Mouse (Mus musculus) midbrain, embryonic 12.5 days (tissue): Measurements from ENCODE around the gene Gzmn. TPM values are rescaled to one million over a fixed set of nuclear protein-coding genes. Genes with fewer than 3 reads are reported as not detected.
"Not testable (repeated sequence)": the region's sequence is repeated elsewhere in the genome, so short reads cannot be mapped to it uniquely, and the experiment has no call there.

Source experiments
- ATAC-seq: fragments of 200-750 bp; cut with Nextera tagmentation; 2 replicates; pipeline ENCODE4 v1.8.0; 2017; ENCODE audit warnings: low read depth, moderate TSS enrichment, moderate library complexity; ENCODE audit not compliant: low FRiP score
- H3K27ac ChIP-seq: fragments of 300-500 bp; sonication (generic); replicated peaks from 2 replicates; pipeline ENCODE4 v1.5.1; 2016; ENCODE audit warnings: mild to moderate bottlenecking
- H3K27me3 ChIP-seq: fragments of 300-500 bp; sonication (generic); 2 replicates; pipeline ENCODE4 v1.6.1; 2016; ENCODE audit warnings: mild to moderate bottlenecking
- H3K36me3 ChIP-seq: fragments of 300-500 bp; sonication (generic); 2 replicates; pipeline ENCODE4 v1.6.1; 2016
- H3K4me1 ChIP-seq: fragments of 300-500 bp; sonication (generic); 2 replicates; pipeline ENCODE4 v1.6.1; 2016
- H3K4me2 ChIP-seq: fragments of 300-500 bp; sonication (generic); replicated peaks from 2 replicates; pipeline ENCODE4 v1.6.1; 2016; ENCODE audit warnings: mild to moderate bottlenecking, moderate library complexity
- H3K4me3 ChIP-seq: fragments of 300-500 bp; sonication (generic); 2 replicates; pipeline ENCODE4 v1.5.1; 2016; ENCODE audit warnings: mild to moderate bottlenecking
- H3K9ac ChIP-seq: fragments of 300-500 bp; sonication (generic); replicated peaks from 2 replicates; pipeline ENCODE4 v1.6.1; 2016; ENCODE audit warnings: mild to moderate bottlenecking, moderate library complexity
- H3K9me3 ChIP-seq: fragments of 300-500 bp; sonication (generic); 2 replicates; pipeline ENCODE4 v1.6.1; 2016; ENCODE audit warnings: mild to moderate bottlenecking
- WGBS: fragments of 180-500 bp; shearing (Covaris S2); methylation state at CpG from one replicate; pipeline ENCODE4 v1.1.7; 2016; 5-methylcytosine and 5-hydroxymethylcytosine counted together
- polyA plus RNA-seq: library from polyadenylated mRNA; unstranded; fragments of >200 nt; fragmentation: Nextera tagmentation; extraction: Ambion mirVana; gene quantifications from 2 replicates; pipeline ENCODE4 v1.2.1, GENCODE M21; 2016

Gene Gzmn
- polyA plus RNA-seq, 1 experiment from 2014 or later: not detected

GRCm38 (mm10) chr14:56155340-56155739 is 19.1 kb downstream of the Gzmn start:
- 73% methylated on average over 2 of the region's 2 CpGs for WGBS
- H3K27me3 ChIP-seq: no peaks in the 10 kb centered on the region
- H3K4me3 ChIP-seq: no peak overlapping the region

GRCm38 (mm10) chr14:56133675-56134074 is 40.7 kb downstream of the Gzmn start:
- H3K27ac ChIP-seq, H3K27me3 ChIP-seq, H3K9ac ChIP-seq, H3K4me3 ChIP-seq, H3K9me3 ChIP-seq, H3K4me2 ChIP-seq, H3K4me1 ChIP-seq, ATAC-seq, H3K36me3 ChIP-seq: not testable (repeated sequence)
- WGBS: 88% methylated on average over 1 of the region's 1 CpGs

More at GRCm38 (mm10) chr14:56155340-56155739, 19.1 kb downstream of the Gzmn start:
- no peak overlapping the region for H3K27ac ChIP-seq
- H3K9ac ChIP-seq: no peak overlapping the region
- no peaks in the 10 kb centered on the region for H3K36me3 ChIP-seq
- H3K9me3 ChIP-seq: no peaks in the 10 kb centered on the region
- ATAC-seq: no peak
- no peak overlapping the region for H3K4me2 ChIP-seq
- no peaks in the 10 kb centered on the region for H3K4me1 ChIP-seq

GRCm38 (mm10) chr14:56132508-56132907 is 41.9 kb downstream of the Gzmn start, which contains the start of gene Gzmd:
TSS of gene Gzmd (minus strand) at chr14:56132608.
- not testable (repeated sequence) for H3K4me3 ChIP-seq, H3K4me2 ChIP-seq, H3K27ac ChIP-seq

GRCm38 (mm10) chr14:56128341-56128740 is 46.1 kb downstream of the Gzmn start:
- 54% methylated on average over 3 of the region's 3 CpGs for WGBS

More at GRCm38 (mm10) chr14:56132508-56132907, 41.9 kb downstream of the Gzmn start, which contains the start of gene Gzmd:
- not testable (repeated sequence) for H3K9ac ChIP-seq, H3K36me3 ChIP-seq, H3K4me1 ChIP-seq, H3K27me3 ChIP-seq, H3K9me3 ChIP-seq, ATAC-seq
- WGBS: 78% methylated on average over 2 of the region's 2 CpGs

GRCm38 (mm10) chr14:56123516-56123915 is 50.9 kb downstream of the Gzmn start:
- Histone ChIP-seq H3K27me3 (no peaks in the 10 kb centered on the region), H3K36me3 (no peaks in the 10 kb centered on the region), H3K4me3 (no peak overlapping the region), H3K9me3 (no peaks in the 10 kb centered on the region), H3K4me2 (no peak overlapping the region), H3K27ac (no peak overlapping the region), H3K4me1 (no peaks in the 10 kb centered on the region), H3K9ac (no peak overlapping the region)
- WGBS: 82% methylated on average over 3 of the region's 3 CpGs
- ATAC-seq: no peak

More at GRCm38 (mm10) chr14:56128341-56128740, 46.1 kb downstream of the Gzmn start:
- Histone ChIP-seq H3K9me3 (no peaks in the 10 kb centered on the region), H3K4me3 (no peak overlapping the region), H3K27me3 (no peaks in the 10 kb centered on the region), H3K4me2 (no peak overlapping the region), H3K27ac (no peak overlapping the region), H3K4me1 (no peaks in the 10 kb centered on the region), H3K36me3 (no peaks in the 10 kb centered on the region), H3K9ac (no peak overlapping the region)
- ATAC-seq: no peak

GRCm38 (mm10) chr14:56120525-56120924 is 53.9 kb downstream of the Gzmn start, which contains the start of gene Gzme:
TSS of gene Gzme (minus strand) at chr14:56120625.
- H3K4me1 ChIP-seq: no peaks in the 10 kb centered on the region
- H3K36me3 ChIP-seq: no peaks in the 10 kb centered on the region
- no peak within 1 kb of the TSS for H3K27ac ChIP-seq
- no peak for ATAC-seq
- H3K9ac ChIP-seq: no peak within 1 kb of the TSS
- H3K4me3 ChIP-seq: no peak within 1 kb of the TSS
- no peaks in the 10 kb centered on the region for H3K9me3 ChIP-seq
- H3K4me2 ChIP-seq: no peak within 1 kb of the TSS
- H3K27me3 ChIP-seq: no peaks in the 10 kb centered on the region

Other genes starting within 250 kb of the Gzmn start
- not detected in 2 replicates for gene Cma1, start 229.9 kb downstream of the Gzmn start, polyA plus RNA-seq
- not detected in 2 replicates for gene Cma2, start 223.6 kb downstream of the Gzmn start, polyA plus RNA-seq
- gene Mcpt1, start 156.6 kb downstream of the Gzmn start, polyA plus RNA-seq: not detected in 2 replicates
- gene Mcpt9, start 144.1 kb downstream of the Gzmn start, polyA plus RNA-seq: not detected in 2 replicates
- not detected in 2 replicates for gene Mcpt2, start 132.6 kb downstream of the Gzmn start, polyA plus RNA-seq
- gene Mcpt4, start 112.3 kb downstream of the Gzmn start, polyA plus RNA-seq: not detected in 2 replicates
- not detected in 2 replicates for gene Mcpt8, start 89.3 kb downstream of the Gzmn start, polyA plus RNA-seq
- not detected in 2 replicates for gene Ctsg, start 72.0 kb downstream of the Gzmn start, polyA plus RNA-seq
- not detected in 2 replicates for gene Gzme, start 54.0 kb downstream of the Gzmn start, polyA plus RNA-seq
- not detected in 2 replicates for gene Gzmd, start 42.0 kb downstream of the Gzmn start, polyA plus RNA-seq
- not detected in 2 replicates for gene Gzmg, start 15.0 kb downstream of the Gzmn start, polyA plus RNA-seq
- gene Gzmf, start 36.8 kb upstream of the Gzmn start, polyA plus RNA-seq: not detected in 2 replicates
- gene Gzmc, start 60.1 kb upstream of the Gzmn start, polyA plus RNA-seq: 0.20 TPM in 1 of 2 replicates, not detected in the other
- not detected in 2 replicates for gene Gzmb, start 87.7 kb upstream of the Gzmn start, polyA plus RNA-seq
- 0.05 and 0.17 TPM in 2 replicates for gene Atp12a, start 190.5 kb upstream of the Gzmn start, polyA plus RNA-seq
- gene Rnf17, start 228.0 kb upstream of the Gzmn start, polyA plus RNA-seq: 1.1 and 2.4 TPM in 2 replicates